Comparison of ENCODE assay signal across 10 mouse cellular contexts in the genomic region with DNA sequence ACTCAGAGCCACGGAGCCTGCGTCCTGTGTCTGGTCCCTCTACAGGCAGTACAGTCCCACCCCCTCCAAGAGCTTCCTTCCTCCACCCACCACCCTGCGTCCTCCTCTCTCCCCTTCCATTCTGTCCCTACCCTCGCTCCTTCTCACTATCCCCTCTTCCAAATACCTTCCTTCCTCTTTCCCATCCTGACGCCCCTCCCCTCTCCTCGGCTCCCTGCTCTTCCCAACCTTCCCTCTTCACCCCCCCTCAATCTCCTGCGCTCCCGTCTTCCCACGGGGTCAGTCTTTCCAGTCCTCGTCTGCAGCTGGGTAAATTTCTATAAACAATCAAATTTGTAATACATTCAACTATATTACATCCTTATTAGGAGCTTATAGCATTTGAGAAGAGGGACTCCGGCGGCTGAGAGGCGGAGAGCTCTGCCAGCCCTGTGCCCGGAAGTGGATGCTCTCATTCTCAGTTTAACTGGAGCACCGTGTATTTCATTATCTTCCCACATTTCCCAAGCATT. TPM values are rescaled to one million over a fixed set of nuclear protein-coding genes. Genes with fewer than 3 reads are reported as not detected.
DNase-seq lines count a peak whose midpoint lies in the region; ATAC-seq and TF ChIP-seq lines count a peak whose summit lies in the region.
"Had no signal": no experiment of that assay in that cellular context is flagged by ENCODE, and none has a peak within 500 bp of the region (broad histone marks: within the 10 kb centered on the region; RNA-seq: fewer than 3 reads in every experiment).

No protein-coding gene starts in this region.

- TF ChIP-seq EP300 in lung, postnatal 0 days (IDR thresholded peaks at IDR 0.05): no peak
- no peak for TF ChIP-seq EP300 in stomach, postnatal 0 days (optimal IDR thresholded peaks at IDR 0.05)

- TF ChIP-seq CTCF in lung, postnatal 0 days (IDR thresholded peaks at IDR 0.05): no peak
- no peak for TF ChIP-seq CTCF in lung, adult 2 months (IDR thresholded peaks at IDR 0.05; ENCODE audit: insufficient read depth, low read length)
- TF ChIP-seq CTCF in stomach, postnatal 0 days (IDR thresholded peaks at IDR 0.05; ENCODE audit: low read depth): no peak

- no peaks in the 10 kb centered on the region for H3K9me3 ChIP-seq in lung, postnatal 0 days (ENCODE audit: low read length)
- H3K9me3 ChIP-seq in forebrain, embryonic 15.5 days: no peaks in the 10 kb centered on the region
- no peaks in the 10 kb centered on the region for H3K9me3 ChIP-seq in limb, embryonic 14.5 days (ENCODE audit: control insufficient read depth, low read length)
- no peaks in the 10 kb centered on the region for H3K9me3 ChIP-seq in stomach, postnatal 0 days (ENCODE audit: control insufficient read depth, low read length)

- H3K4me3 ChIP-seq in lung, postnatal 0 days (ENCODE audit: low read depth, low read length): peak overlapping the region; percentile 8; the same call in 1 of the 2 replicates
- H3K4me3 ChIP-seq in lung, adult 2 months (replicated peaks; ENCODE audit: extremely low read depth, low read depth, low read length): no peak overlapping the region
- H3K4me3 ChIP-seq in forebrain, embryonic 15.5 days: peak overlapping the region; percentile 24
- H3K4me3 ChIP-seq in limb, embryonic 14.5 days (replicated peaks; ENCODE audit: low read length): peak overlapping the region; percentile 11; the same call in 1 of the 2 replicates
- H3K4me3 ChIP-seq in stomach, postnatal 0 days (ENCODE audit: low read depth, low read length): peak overlapping the region; percentile 20

- ATAC-seq in lung, postnatal 0 days: no peak
- ATAC-seq in forebrain, embryonic 15.5 days (replicated peaks): no peak
- no peak for ATAC-seq in limb, embryonic 14.5 days (ENCODE audit: low FRiP score, low read depth)
- ATAC-seq in stomach, postnatal 0 days (ENCODE audit: low FRiP score, low TSS enrichment): peak; percentile 56; the same call in 1 of the 2 replicates

- no peaks in the 10 kb centered on the region for H3K27me3 ChIP-seq in lung, postnatal 0 days (replicated peaks; ENCODE audit: insufficient read depth, low read length)
- no peaks in the 10 kb centered on the region for H3K27me3 ChIP-seq in forebrain, embryonic 15.5 days
- H3K27me3 ChIP-seq in limb, embryonic 14.5 days (ENCODE audit: control insufficient read depth, insufficient read depth, low read length): no peaks in the 10 kb centered on the region
- no peaks in the 10 kb centered on the region for H3K27me3 ChIP-seq in stomach, postnatal 0 days (ENCODE audit: control insufficient read depth, insufficient read depth, low read length)

- H3K4me1 ChIP-seq in lung, postnatal 0 days (ENCODE audit: insufficient read depth, low read depth, low read length): no peaks in the 10 kb centered on the region
- H3K4me1 ChIP-seq in lung, adult 2 months (ENCODE audit: control insufficient read depth, insufficient read depth, low read length): no peaks in the 10 kb centered on the region
- peaks cover 16% of the 10 kb centered on the region for H3K4me1 ChIP-seq in forebrain, embryonic 15.5 days
- H3K4me1 ChIP-seq in limb, embryonic 14.5 days (ENCODE audit: control insufficient read depth, insufficient read depth, low read length): peaks cover 26% of the 10 kb centered on the region
- no peaks in the 10 kb centered on the region for H3K4me1 ChIP-seq in stomach, postnatal 0 days (replicated peaks; ENCODE audit: control insufficient read depth, insufficient read depth)

- no peak for TF ChIP-seq POLR2A in lung, adult 2 months (IDR thresholded peaks at IDR 0.05; ENCODE audit: borderline replicate concordance, extremely low read depth, low read depth, low read length)
- no peak for TF ChIP-seq POLR2A in limb, embryonic 14.5 days (IDR thresholded peaks at IDR 0.05; ENCODE audit: borderline replicate concordance, extremely low read depth, insufficient read depth, insufficient read length)

- H3K9ac ChIP-seq in lung, postnatal 0 days (replicated peaks; ENCODE audit: low read depth): no peak overlapping the region
- H3K9ac ChIP-seq in forebrain, embryonic 15.5 days (replicated peaks): peak overlapping the region; percentile 35; the same call in 1 of the 2 replicates
- H3K9ac ChIP-seq in limb, embryonic 14.5 days (ENCODE audit: low read depth, low read length, severe bottlenecking): no peak overlapping the region
- H3K9ac ChIP-seq in stomach, postnatal 0 days (ENCODE audit: low read length): 0 out of 2 replicates have a peak overlapping the region, but pooled peaks have one; percentile 13

- no peak overlapping the region for H3K27ac ChIP-seq in lung, postnatal 0 days (ENCODE audit: low read length)
- H3K27ac ChIP-seq in forebrain, embryonic 15.5 days (replicated peaks): no peak overlapping the region
- H3K27ac ChIP-seq in limb, embryonic 14.5 days (replicated peaks; ENCODE audit: low read depth, low read length): no peak overlapping the region
- peak overlapping the region; percentile 56 for H3K27ac ChIP-seq in stomach, postnatal 0 days (replicated peaks)

- H3K4me2 ChIP-seq in lung, postnatal 0 days (replicated peaks; ENCODE audit: low read depth, low read length): peak overlapping the region; percentile 45
- peak overlapping the region; percentile 39 for H3K4me2 ChIP-seq in forebrain, embryonic 15.5 days (replicated peaks)
- peak overlapping the region; percentile 35 for H3K4me2 ChIP-seq in limb, embryonic 14.5 days (replicated peaks; ENCODE audit: low read depth, low read length, severe bottlenecking)
- peak overlapping the region; percentile 48 for H3K4me2 ChIP-seq in stomach, postnatal 0 days (replicated peaks; ENCODE audit: low read depth)

- WGBS in lung, postnatal 0 days: 8% methylated on average over 15 of the region's 15 CpGs
- 16% methylated on average over 15 of the region's 15 CpGs for WGBS in lung, adult 2 months
- 26% methylated on average over 15 of the region's 15 CpGs for WGBS in forebrain, embryonic 15.5 days
- WGBS in limb, embryonic 14.5 days: 14% methylated on average over 15 of the region's 15 CpGs
- 7% methylated on average over 15 of the region's 15 CpGs for WGBS in stomach, postnatal 0 days

- H3K36me3 ChIP-seq in lung, postnatal 0 days (ENCODE audit: insufficient read depth, low read length): no peaks in the 10 kb centered on the region
- no peaks in the 10 kb centered on the region for H3K36me3 ChIP-seq in forebrain, embryonic 15.5 days
- H3K36me3 ChIP-seq in limb, embryonic 14.5 days (ENCODE audit: control insufficient read depth, insufficient read depth, low read length): no peaks in the 10 kb centered on the region
- H3K36me3 ChIP-seq in stomach, postnatal 0 days (ENCODE audit: control insufficient read depth, insufficient read depth, low read length): no peaks in the 10 kb centered on the region

- no peak for DNase-seq in lung, postnatal 0 days (ENCODE audit: low spot score)
- DNase-seq in lung, adult 2 months: no peak
- no peak for DNase-seq in limb, embryonic 14.5 days (ENCODE audit: low spot score)
- no peak for DNase-seq in stomach, postnatal 0 days (ENCODE audit: low spot score)
- no peak for DNase-seq in adrenal gland, postnatal 14 days
- DNase-seq in layer of hippocampus, adult 9-10 months (ENCODE audit: low spot score): no peak
- DNase-seq: kidney, adult 11 months; thymus, adult 2 months had no signal

RNA-seq across cellular contexts. Expression of a gene that starts 22.9 kb away (rescaled TPM):
- 0.43 and 0.50 TPM in 2 replicates for polyA plus RNA-seq in lung, postnatal 0 days (2015; fragmentation: Nextera tagmentation; extraction: Ambion mirVana)
- polyA plus RNA-seq in lung, adult 2 months (2012; rRNA removed): 1.9 TPM in 2 replicates
- polyA plus RNA-seq in forebrain, embryonic 15.5 days (2015; fragmentation: Nextera tagmentation; extraction: Ambion mirVana): 6.1 and 7.9 TPM in 2 replicates
- 52.7 and 74.9 TPM in 2 replicates for polyA plus RNA-seq in limb, embryonic 14.5 days (2012; rRNA removed)
- 30.4 and 32.3 TPM in 2 replicates for polyA plus RNA-seq in limb, embryonic 14.5 days (2014; fragmentation: Nextera tagmentation; extraction: Ambion mirVana)
- polyA plus RNA-seq in stomach, postnatal 0 days (2015; fragmentation: Nextera tagmentation; extraction: Ambion mirVana): 3.9 and 4.8 TPM in 2 replicates
- 5.6 and 14.3 TPM in 2 replicates for total RNA-seq in adrenal gland, postnatal 14 days (2021)
- total RNA-seq: common myeloid progenitor, adult 5-6 weeks had no signal

RNA-seq across cellular contexts. Expression of a gene that starts 56.3 kb away (rescaled TPM):
- 94.7 and 95.1 TPM in 2 replicates for polyA plus RNA-seq in lung, postnatal 0 days (2015; fragmentation: Nextera tagmentation; extraction: Ambion mirVana)
- polyA plus RNA-seq in lung, adult 2 months (2012; rRNA removed): 38.8 and 62.5 TPM in 2 replicates
- 187 and 192 TPM in 2 replicates for polyA plus RNA-seq in forebrain, embryonic 15.5 days (2015; fragmentation: Nextera tagmentation; extraction: Ambion mirVana)
- 209 and 309 TPM in 2 replicates for polyA plus RNA-seq in limb, embryonic 14.5 days (2012; rRNA removed)
- 226 and 227 TPM in 2 replicates for polyA plus RNA-seq in limb, embryonic 14.5 days (2014; fragmentation: Nextera tagmentation; extraction: Ambion mirVana)
- polyA plus RNA-seq in stomach, postnatal 0 days (2015; fragmentation: Nextera tagmentation; extraction: Ambion mirVana): 190 and 202 TPM in 2 replicates
- 332 and 338 TPM in 2 replicates for total RNA-seq in adrenal gland, postnatal 14 days (2021)

Comparison
In these comparisons a context has a peak if more than half of its experiments do, and no peak if none do; other contexts are left out.
1. H3K9ac ChIP-seq: peak in forebrain, embryonic 15.5 days (single experiment) and stomach, postnatal 0 days (single experiment); none in lung, postnatal 0 days (single experiment) and limb, embryonic 14.5 days (single experiment).
2. Peak in every context shown above with its lines, with median percentiles within 50 percentile points of each other: H3K4me2 ChIP-seq.